Mouse (Mus musculus) heart, embryonic 15.5 days (tissue): ENCODE results near the gene Macrod2. TPM values are rescaled to one million over a fixed set of nuclear protein-coding genes. Genes with fewer than 3 reads are reported as not detected.

Source experiments
- ATAC-seq: fragments of 200-750 bp; cut with Nextera tagmentation; replicated peaks from 2 replicates; pipeline ENCODE4 v1.8.0; 2017; ENCODE audit warnings: low read depth, moderate TSS enrichment; ENCODE audit not compliant: insufficient number of reproducible peaks, insufficient read depth, low FRiP score
- H3K27ac ChIP-seq: fragments of 300-500 bp; sonication (generic); 2 replicates; pipeline ENCODE4 v1.5.1; 2015; ENCODE audit warnings: mild to moderate bottlenecking, inconsistent platforms
- H3K27me3 ChIP-seq: fragments of 300-500 bp; sonication (generic); 2 replicates; pipeline ENCODE4 v1.6.1; 2015; ENCODE audit warnings: inconsistent platforms
- H3K36me3 ChIP-seq: fragments of 300-500 bp; sonication (generic); 2 replicates; pipeline ENCODE4 v1.6.1; 2015; ENCODE audit warnings: mild to moderate bottlenecking, inconsistent platforms
- H3K4me1 ChIP-seq: fragments of 300-500 bp; sonication (generic); replicated peaks from 2 replicates; pipeline ENCODE4 v1.6.1; 2015; ENCODE audit warnings: inconsistent platforms
- H3K4me2 ChIP-seq: fragments of 300-500 bp; sonication (generic); 2 replicates; pipeline ENCODE4 v1.6.1; 2015; ENCODE audit warnings: inconsistent platforms, mild to moderate bottlenecking, moderate library complexity
- H3K4me3 ChIP-seq: fragments of 300-500 bp; sonication (generic); 2 replicates; pipeline ENCODE4 v1.5.1; 2015; ENCODE audit warnings: mild to moderate bottlenecking, inconsistent platforms
- H3K9ac ChIP-seq: fragments of 300-500 bp; sonication (generic); 2 replicates; pipeline ENCODE4 v1.6.1; 2015; ENCODE audit warnings: mild to moderate bottlenecking, inconsistent platforms
- H3K9me3 ChIP-seq: fragments of 300-500 bp; sonication (generic); replicated peaks from 2 replicates; pipeline ENCODE4 v1.6.1; 2016; ENCODE audit warnings: inconsistent platforms
- WGBS: fragments of 180-500 bp; shearing (Covaris S2); methylation state at CpG from one replicate; pipeline ENCODE4 v1.1.7; 2015; ENCODE audit warnings: mixed read lengths; 5-methylcytosine and 5-hydroxymethylcytosine counted together
- polyA plus RNA-seq: library from polyadenylated mRNA; unstranded; fragments of >200 nt; fragmentation: Nextera tagmentation; extraction: Ambion mirVana; gene quantifications from 2 replicates; pipeline ENCODE4 v1.2.1, GENCODE M21; 2015

Gene Macrod2
- polyA plus RNA-seq, 1 experiment from 2014 or later, result 25.3 TPM

DNA sequence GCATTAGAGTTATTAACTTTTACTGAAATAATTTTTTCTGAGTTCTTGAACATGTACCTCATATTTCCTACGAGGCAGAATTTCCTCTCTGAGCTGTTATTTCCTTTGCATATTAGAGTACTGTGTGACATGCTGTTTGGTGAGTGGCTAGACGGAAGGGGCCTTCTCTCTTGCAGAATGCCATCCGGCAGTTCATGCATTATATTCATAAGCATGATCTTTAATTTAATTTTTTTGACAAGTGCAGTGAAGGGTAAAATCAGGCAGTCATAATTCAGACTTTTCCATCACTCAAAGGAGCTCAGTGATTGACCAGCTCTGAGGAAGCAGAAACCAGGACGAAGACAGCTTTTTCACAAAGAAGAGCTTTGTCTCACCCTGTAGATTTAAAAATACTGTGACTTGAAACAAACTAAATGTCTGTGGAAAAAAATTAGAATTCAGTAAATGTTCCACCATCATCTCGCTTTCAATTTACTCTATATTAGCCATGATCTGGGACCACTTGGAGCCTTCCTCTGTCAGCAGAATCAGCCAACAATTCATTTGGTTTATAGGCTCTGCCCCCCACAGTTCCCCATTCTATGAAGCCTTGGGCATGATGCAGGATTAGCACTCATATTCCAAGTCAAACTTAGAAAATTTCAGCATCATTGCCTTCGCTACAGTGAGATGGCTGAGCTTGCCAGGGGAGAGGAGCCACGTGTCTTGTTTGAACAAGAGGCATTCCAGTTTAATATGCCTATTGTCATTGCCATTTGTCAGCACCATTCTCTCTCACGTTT, 1827.2 kb downstream of the Macrod2 start:
- H3K9me3 ChIP-seq, result no peaks in the 10 kb centered on the region
- H3K27ac ChIP-seq, result no peak overlapping the region
- no peak for ATAC-seq
- H3K36me3 ChIP-seq, result no peaks in the 10 kb centered on the region
- 66% methylated on average over 8 of the region's 8 CpGs for WGBS
- no peak overlapping the region for H3K4me2 ChIP-seq
- no peaks in the 10 kb centered on the region for H3K27me3 ChIP-seq
- H3K4me3 ChIP-seq, result no peak overlapping the region
- no peaks in the 10 kb centered on the region for H3K4me1 ChIP-seq
- H3K9ac ChIP-seq, result no peak overlapping the region

DNA sequence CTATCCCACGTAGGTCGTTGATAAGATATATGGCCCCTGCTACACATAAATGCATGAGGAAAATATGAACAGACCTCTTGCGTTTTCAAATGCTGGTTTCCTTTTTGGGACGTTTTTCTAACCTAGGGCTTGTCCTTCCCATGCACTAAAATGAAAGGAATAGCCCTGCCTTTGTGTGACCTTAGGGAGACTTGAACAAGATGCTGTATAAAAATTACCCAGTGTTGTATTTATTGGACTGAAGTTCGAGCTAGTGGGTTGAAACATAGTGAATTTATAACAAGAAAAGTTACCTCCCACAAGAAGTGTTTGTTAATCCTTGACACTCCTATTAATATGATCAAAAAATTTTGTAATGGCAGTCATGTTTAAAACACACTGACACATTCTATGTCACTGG, 1827.8 kb downstream of the Macrod2 start:
- WGBS, result 40% methylated on average over 5 of the region's 5 CpGs
- no peaks in the 10 kb centered on the region for H3K4me1 ChIP-seq
- H3K9ac ChIP-seq, result no peak overlapping the region
- no peaks in the 10 kb centered on the region for H3K27me3 ChIP-seq
- no peak overlapping the region for H3K27ac ChIP-seq
- no peaks in the 10 kb centered on the region for H3K9me3 ChIP-seq
- H3K4me3 ChIP-seq, result no peak overlapping the region
- ATAC-seq, result no peak
- no peak overlapping the region for H3K4me2 ChIP-seq
- H3K36me3 ChIP-seq, result no peaks in the 10 kb centered on the region

DNA sequence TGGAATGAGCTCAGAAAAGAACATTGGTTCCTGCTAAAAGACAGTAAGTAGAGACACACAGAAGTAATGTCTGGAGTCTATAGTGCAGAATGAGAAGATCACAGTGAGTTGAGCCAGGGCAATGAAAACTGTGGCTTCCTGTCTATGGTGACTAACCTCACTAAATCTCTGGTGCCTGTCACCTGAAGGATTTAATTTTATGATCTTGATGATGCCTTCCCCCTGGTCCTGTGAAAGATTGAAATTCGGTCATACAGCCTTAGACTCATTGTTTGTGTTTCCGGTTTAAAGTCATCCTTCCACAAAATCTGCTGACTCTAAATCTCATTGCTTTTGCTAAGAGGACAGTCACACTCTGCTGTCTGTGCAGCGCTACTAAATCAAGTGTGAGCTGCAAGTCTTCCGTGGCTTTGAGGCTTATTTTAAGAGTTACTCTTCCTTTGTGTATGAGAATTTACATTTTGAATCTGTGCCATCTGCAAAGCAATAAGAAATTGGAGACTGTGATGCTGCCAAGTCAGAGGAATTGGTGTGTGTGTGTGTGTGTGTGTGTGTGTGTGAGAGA, 1836.0 kb downstream of the Macrod2 start:
- Histone ChIP-seq H3K9ac (no peak overlapping the region), H3K36me3 (no peaks in the 10 kb centered on the region), H3K9me3 (no peaks in the 10 kb centered on the region), H3K4me3 (no peak overlapping the region), H3K27ac (no peak overlapping the region), H3K4me1 (no peaks in the 10 kb centered on the region), H3K4me2 (no peak overlapping the region), H3K27me3 (no peaks in the 10 kb centered on the region)
- no peak for ATAC-seq
- 73% methylated on average over 4 of the region's 4 CpGs for WGBS

DNA sequence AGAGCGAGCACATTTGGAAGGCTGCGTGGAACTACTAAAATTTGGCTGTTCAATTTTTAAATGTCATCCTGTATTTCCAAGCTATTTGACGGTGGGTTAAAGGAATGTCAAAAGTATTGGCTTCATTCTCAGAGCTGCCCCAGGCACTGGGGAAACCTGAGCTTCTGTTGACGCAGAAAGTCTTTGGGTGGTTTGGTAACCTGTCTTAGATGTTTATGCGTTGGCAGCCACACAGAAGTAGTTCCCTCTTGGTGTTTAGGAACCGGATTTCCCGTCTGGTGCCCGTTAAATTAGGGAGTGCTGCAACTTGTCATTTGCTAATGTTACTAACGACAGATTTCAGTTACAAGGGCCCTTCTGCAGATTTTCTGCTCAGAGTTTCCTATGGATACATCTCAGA, 1837.7 kb downstream of the Macrod2 start:
- no peak overlapping the region for H3K27ac ChIP-seq
- no peaks in the 10 kb centered on the region for H3K9me3 ChIP-seq
- H3K4me3 ChIP-seq, result no peak overlapping the region
- no peak for ATAC-seq
- H3K36me3 ChIP-seq, result no peaks in the 10 kb centered on the region
- H3K27me3 ChIP-seq, result no peaks in the 10 kb centered on the region
- H3K4me2 ChIP-seq, result no peak overlapping the region
- no peaks in the 10 kb centered on the region for H3K4me1 ChIP-seq
- no peak overlapping the region for H3K9ac ChIP-seq
- WGBS, result 71% methylated on average over 9 of the region's 9 CpGs

DNA sequence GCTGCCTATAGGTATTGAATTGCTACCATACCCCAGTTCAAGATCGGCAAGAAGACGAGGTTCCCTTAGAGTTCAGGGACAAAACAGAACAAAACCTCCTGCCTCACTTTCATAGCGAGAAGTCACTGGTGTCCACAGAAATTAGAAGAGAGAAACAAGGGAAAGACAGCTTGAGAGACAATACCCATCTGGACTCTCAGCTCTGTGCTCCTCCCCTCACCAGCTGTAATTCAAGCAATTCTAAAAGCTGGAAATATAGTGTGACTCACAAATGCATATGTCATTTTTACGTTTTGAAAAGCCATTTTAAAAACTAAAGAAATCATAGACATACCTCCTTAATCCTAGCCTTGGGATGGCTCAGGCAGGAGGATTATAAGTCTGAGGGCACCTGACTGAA, 1848.4 kb downstream of the Macrod2 start:
- 83% methylated on average over 4 of the region's 4 CpGs for WGBS

DNA sequence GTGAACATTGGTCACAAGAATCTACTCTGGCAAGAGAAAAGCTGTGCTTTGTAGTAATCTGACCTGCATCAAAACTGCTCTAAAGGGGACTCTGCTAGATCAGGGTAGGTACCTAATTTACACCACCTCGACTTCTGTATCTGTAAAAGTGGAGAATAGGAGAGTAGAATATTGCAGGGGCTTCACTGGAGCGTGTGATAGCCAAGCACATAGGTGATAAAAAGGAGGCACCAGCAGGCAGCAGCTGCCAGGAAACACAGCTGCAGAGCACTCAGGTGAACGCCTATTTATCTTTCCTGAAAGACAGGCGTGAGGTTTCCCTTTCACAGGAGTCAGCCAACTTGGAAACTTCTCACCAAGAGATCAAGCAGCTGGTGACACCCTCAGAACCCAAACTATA, 1855.3 kb downstream of the Macrod2 start:
- Histone ChIP-seq H3K27ac (no peak overlapping the region), H3K36me3 (no peaks in the 10 kb centered on the region), H3K9ac (no peak overlapping the region), H3K4me3 (no peak overlapping the region), H3K27me3 (peaks cover 2% of the 10 kb centered on the region; the same call in 1 of the 2 replicates), H3K9me3 (no peaks in the 10 kb centered on the region), H3K4me1 (no peaks in the 10 kb centered on the region), H3K4me2 (no peak overlapping the region)
- WGBS, result 32% methylated on average over 4 of the region's 4 CpGs
- no peak for ATAC-seq

More for the DNA sequence above, 1848.4 kb downstream of the Macrod2 start:
- no peak overlapping the region for H3K4me2 ChIP-seq
- H3K27ac ChIP-seq, result no peak overlapping the region
- no peaks in the 10 kb centered on the region for H3K9me3 ChIP-seq
- H3K4me1 ChIP-seq, result 0 out of 2 replicates have a peak, but pooled peaks cover 3% of the 10 kb centered on the region
- no peak overlapping the region for H3K4me3 ChIP-seq
- H3K9ac ChIP-seq, result no peak overlapping the region
- H3K27me3 ChIP-seq, result no peaks in the 10 kb centered on the region
- ATAC-seq, result no peak
- H3K36me3 ChIP-seq, result no peaks in the 10 kb centered on the region

DNA sequence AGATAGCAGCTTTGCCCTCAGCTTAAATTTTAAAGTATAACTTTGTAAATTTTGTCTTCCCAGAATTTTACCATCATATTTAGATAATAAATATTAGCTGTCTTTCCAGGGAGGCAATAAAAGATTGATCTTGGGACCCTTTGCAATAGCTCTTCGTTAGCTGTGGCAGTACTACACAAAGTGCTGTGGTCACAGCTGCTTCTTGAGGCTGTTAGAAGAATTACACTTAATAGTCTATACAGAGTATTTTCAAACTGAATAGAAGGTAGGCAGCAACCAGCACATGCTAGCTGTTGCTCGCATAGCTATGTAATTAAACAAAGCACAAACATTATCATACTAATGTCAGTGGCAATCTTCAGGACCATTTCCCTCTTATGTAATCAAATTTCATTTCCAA, 1856.4 kb downstream of the Macrod2 start:
- H3K4me1 ChIP-seq, result no peaks in the 10 kb centered on the region

DNA sequence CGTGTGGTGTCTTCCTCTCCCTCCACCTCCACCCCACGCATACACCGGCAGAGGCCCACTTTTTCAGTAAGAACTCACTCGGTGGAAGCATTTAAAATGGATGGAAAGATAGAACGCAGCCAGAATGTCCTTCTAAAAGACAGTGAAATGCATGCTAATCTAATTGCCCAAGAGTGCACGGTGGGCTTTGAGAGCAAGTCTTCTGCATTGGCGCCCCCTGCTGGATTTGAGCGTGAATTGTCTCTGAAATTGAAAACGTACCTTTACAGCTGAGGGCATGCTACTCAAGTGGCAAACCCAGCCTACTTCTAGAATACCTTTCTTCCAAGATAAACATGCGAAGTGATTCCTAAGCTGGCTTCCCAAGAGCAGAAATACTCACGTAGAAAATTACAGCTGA, 1858.8 kb downstream of the Macrod2 start:
- Histone ChIP-seq H3K4me2 (0 out of 2 replicates have a peak overlapping the region, but pooled peaks have one; percentile 18), H3K27me3 (peaks cover 3% of the 10 kb centered on the region; the same call in 1 of the 2 replicates), H3K4me1 (no peaks in the 10 kb centered on the region), H3K4me3 (no peak overlapping the region), H3K36me3 (no peaks in the 10 kb centered on the region), H3K27ac (no peak overlapping the region), H3K9me3 (no peaks in the 10 kb centered on the region), H3K9ac (no peak overlapping the region)
- no peak for ATAC-seq
- WGBS, result 14% methylated on average over 11 of the region's 11 CpGs

More for the DNA sequence above, 1856.4 kb downstream of the Macrod2 start:
- no peak for ATAC-seq
- no peak overlapping the region for H3K9ac ChIP-seq
- no peak overlapping the region for H3K4me2 ChIP-seq
- H3K36me3 ChIP-seq, result no peaks in the 10 kb centered on the region
- H3K27me3 ChIP-seq, result peaks cover 3% of the 10 kb centered on the region; the same call in 1 of the 2 replicates
- H3K4me3 ChIP-seq, result no peak overlapping the region
- WGBS, result 80% methylated on average over 2 of the region's 2 CpGs
- no peak overlapping the region for H3K27ac ChIP-seq
- no peaks in the 10 kb centered on the region for H3K9me3 ChIP-seq

DNA sequence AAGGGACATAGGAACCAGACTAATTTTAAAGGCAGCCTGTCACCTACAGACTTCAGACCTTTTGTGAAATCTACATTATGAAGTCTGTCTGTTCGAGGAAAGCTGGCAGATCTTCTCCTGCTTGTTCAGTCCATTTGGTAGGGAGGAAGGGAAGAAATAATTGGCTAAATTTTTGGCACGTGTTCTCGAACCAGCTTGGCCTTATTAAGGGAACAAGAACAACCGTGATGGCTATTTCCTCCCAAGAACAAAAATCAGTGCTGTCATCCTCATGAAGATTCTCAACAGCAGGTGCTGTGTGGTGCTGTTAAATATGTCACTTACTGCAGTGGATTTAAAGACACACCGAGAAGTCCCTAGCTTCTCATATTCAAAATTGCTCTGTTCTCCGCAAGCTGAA, 1859.5 kb downstream of the Macrod2 start:
- H3K9ac ChIP-seq, result no peak overlapping the region
- ATAC-seq, result no peak
- no peak overlapping the region for H3K27ac ChIP-seq
- 80% methylated on average over 6 of the region's 6 CpGs for WGBS
- no peaks in the 10 kb centered on the region for H3K9me3 ChIP-seq
- no peaks in the 10 kb centered on the region for H3K4me1 ChIP-seq
- H3K36me3 ChIP-seq, result no peaks in the 10 kb centered on the region
- H3K4me3 ChIP-seq, result no peak overlapping the region
- no peak overlapping the region for H3K4me2 ChIP-seq
- H3K27me3 ChIP-seq, result peaks cover 3% of the 10 kb centered on the region; the same call in 1 of the 2 replicates

DNA sequence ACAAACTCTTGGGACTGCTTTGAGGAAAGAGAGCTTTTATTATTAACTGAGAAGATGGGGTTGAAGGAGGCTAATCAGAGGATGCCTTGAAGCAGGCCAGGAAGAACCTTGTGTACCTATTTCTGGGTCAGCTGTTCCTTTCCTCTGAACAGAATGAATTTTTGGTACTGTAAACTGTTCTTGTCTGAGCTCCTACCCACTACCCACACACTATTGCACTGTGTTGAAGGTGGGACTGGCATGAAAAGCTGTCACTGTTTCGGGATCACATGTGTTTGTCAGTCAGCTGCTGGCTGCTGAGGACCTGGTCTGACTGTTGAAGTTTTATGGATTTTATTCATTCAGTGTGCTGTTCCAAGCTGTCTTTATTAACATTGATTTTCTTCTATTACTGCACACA, 1862.4 kb downstream of the Macrod2 start:
- WGBS, result 94% methylated on average over 1 of the region's 1 CpGs
- no peak overlapping the region for H3K4me2 ChIP-seq
- peaks cover 3% of the 10 kb centered on the region; the same call in 1 of the 2 replicates for H3K27me3 ChIP-seq
- H3K9ac ChIP-seq, result no peak overlapping the region
- no peaks in the 10 kb centered on the region for H3K9me3 ChIP-seq
- ATAC-seq, result no peak
- H3K36me3 ChIP-seq, result no peaks in the 10 kb centered on the region
- H3K27ac ChIP-seq, result no peak overlapping the region
- H3K4me3 ChIP-seq, result no peak overlapping the region
- no peaks in the 10 kb centered on the region for H3K4me1 ChIP-seq

DNA sequence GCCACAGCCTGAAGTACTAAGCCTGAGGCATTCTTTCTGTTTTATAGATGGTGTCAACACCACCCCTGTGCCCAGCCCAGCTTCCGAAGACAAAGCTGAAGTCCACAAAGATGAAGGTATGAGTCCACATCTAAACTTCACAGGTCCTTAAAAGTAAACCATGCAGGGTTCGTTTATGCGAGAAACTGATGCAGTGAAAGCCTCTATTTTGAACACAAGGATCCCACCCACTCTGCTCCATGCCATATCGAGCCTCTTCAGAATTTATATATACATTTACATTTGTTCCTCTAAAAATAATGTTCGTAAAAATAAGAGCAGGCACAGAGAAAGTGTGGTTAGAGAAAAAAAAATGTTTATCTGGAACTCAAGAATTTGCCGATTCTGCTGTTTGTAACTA, 1865.9 kb downstream of the Macrod2 start:
- H3K36me3 ChIP-seq, result no peaks in the 10 kb centered on the region
- no peaks in the 10 kb centered on the region for H3K4me1 ChIP-seq
- ATAC-seq, result no peak
- 78% methylated on average over 6 of the region's 6 CpGs for WGBS
- no peak overlapping the region for H3K4me3 ChIP-seq
- H3K27ac ChIP-seq, result no peak overlapping the region
- H3K4me2 ChIP-seq, result no peak overlapping the region
- H3K27me3 ChIP-seq, result no peaks in the 10 kb centered on the region
- H3K9ac ChIP-seq, result no peak overlapping the region
- H3K9me3 ChIP-seq, result no peaks in the 10 kb centered on the region

DNA sequence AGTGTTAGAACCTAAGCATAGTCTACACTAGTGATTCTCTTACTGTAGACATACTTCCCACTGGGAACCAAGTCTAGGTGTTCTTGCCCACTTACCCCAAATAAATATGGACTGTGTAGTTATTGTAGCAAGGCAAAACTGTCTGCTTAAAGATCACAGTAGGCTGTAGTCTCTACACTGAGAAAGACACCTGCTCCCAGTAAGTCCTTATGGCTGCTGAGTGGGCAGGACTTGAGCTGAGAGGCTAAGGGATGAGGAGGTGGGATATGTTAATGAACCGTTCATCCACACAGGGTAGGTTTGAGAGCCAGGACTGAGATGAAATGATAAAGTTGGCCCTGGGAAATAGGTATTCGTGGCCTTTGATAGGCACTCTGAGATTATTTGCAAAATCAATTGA, 1869.6 kb downstream of the Macrod2 start:
- 79% methylated on average over 2 of the region's 2 CpGs for WGBS
- Histone ChIP-seq H3K4me3 (no peak overlapping the region), H3K4me2 (no peak overlapping the region), H3K4me1 (no peaks in the 10 kb centered on the region), H3K9ac (no peak overlapping the region), H3K9me3 (no peaks in the 10 kb centered on the region), H3K36me3 (no peaks in the 10 kb centered on the region), H3K27me3 (no peaks in the 10 kb centered on the region), H3K27ac (no peak overlapping the region)
- ATAC-seq, result no peak
